Mouse (Mus musculus) naive thymus-derived CD4-positive, alpha-beta T cell, adult 2 months (primary cell): ENCODE measurements around the gene Olfr597.
"Not testable (repeated sequence)": the region's sequence is repeated elsewhere in the genome, so short reads cannot be mapped to it uniquely, and the experiment has no call there.

Experiments used
- DNase-seq: peaks from one replicate; pipeline ENCODE4 v3.0.0-alpha.2; 2011; ENCODE audit warnings: low read depth

Olfr597 gene

GRCm38 (mm10) chr7:103316015-103316414 is at the start of gene Olfr597:
Gene Olfr597, plus strand, starts transcription at chr7:103316315.
- DNase-seq = not testable (repeated sequence)

- DNase-seq = not testable (repeated sequence)
These were observed 10.8 kb upstream of the Olfr597 start, which contains the start of gene Olfr596 for GRCm38 (mm10) chr7:103305348-103305747. Gene Olfr596, plus strand, starts transcription at chr7:103305648.

GRCm38 (mm10) chr7:103323268-103323667 is 7.2 kb downstream of the Olfr597 start, which contains the start of gene Olfr598:
Gene Olfr598, plus strand, starts transcription at chr7:103323568.
- DNase-seq = no peak

- DNase-seq = no peak
These were observed 19.5 kb downstream of the Olfr597 start, which contains the start of gene Olfr599 for GRCm38 (mm10) chr7:103335617-103336016. Gene Olfr599, plus strand, starts transcription at chr7:103335917.

GRCm38 (mm10) chr7:103349569-103349968 is 33.5 kb downstream of the Olfr597 start, which contains the start of gene Olfr600:
Gene Olfr600, minus strand, starts transcription at chr7:103349669.
- no peak for DNase-seq

GRCm38 (mm10) chr7:103362555-103362954 is 46.4 kb downstream of the Olfr597 start, which contains the start of gene Olfr601:
Gene Olfr601, minus strand, starts transcription at chr7:103362655.
- no peak for DNase-seq
